In the genomic region with DNA sequence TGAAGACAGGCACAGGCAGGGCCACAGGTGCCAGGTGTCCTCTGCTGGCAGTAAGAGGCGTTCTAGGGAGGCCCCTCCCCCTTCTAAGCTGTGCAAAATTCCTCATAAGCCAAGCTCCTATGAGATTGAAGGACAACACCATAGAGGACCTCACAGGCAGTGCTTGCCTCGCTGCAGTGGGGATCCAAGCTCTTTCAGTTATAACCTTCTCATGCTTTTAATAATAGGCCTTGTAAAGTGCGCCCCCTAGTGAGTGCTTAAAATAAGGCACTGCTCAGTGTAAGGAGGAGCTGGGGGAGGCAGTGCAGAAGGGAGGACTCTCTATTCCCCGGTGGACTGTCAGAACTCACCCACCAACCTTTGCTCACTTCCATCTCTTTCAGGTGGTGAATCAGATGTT, we compare ENCODE assay signal across 8 mouse cellular contexts. TPM values are rescaled to one million over a fixed set of nuclear protein-coding genes. Genes with fewer than 3 reads are reported as not detected.
DNase-seq lines count a peak whose midpoint lies in the region.

No protein-coding gene starts in this region.

- intact Hi-C loops in heart, postnatal 25 days (cut with DNase I), result loop anchor here (2.0 to 10.0 kb wide), 5 partner anchors 34 to 256 kb away; a partner anchor contains a TSS
- intact Hi-C loops in left cerebral cortex, postnatal 36 days (cut with DNase I), result loop anchor here (5.0 kb wide), 1 partner anchor 33 kb away; no protein-coding TSS in a partner anchor

- no peaks in the 10 kb centered on the region for H3K36me3 ChIP-seq in midbrain, embryonic 10.5 days

- WGBS in midbrain, embryonic 10.5 days, result 17% methylated on average over 4 of the region's 4 CpGs

- H3K27ac ChIP-seq in midbrain, embryonic 10.5 days (replicated peaks), result peak overlapping the region; percentile 65

- no peaks in the 10 kb centered on the region for H3K9me3 ChIP-seq in midbrain, embryonic 10.5 days (replicated peaks)

- peak; percentile 97 for DNase-seq in heart, adult 11 months
- no peak for DNase-seq in heart, postnatal 25 days (ENCODE audit: low spot score)
- peak; percentile 73 to 83 for DNase-seq in cerebellum, postnatal 36 days
- DNase-seq in gastrocnemius, postnatal 10 days, result peak; percentile 79
- peak; percentile 72 for DNase-seq in kidney, adult 11 months
- DNase-seq in left cerebral cortex, postnatal 36 days (ENCODE audit: low spot score in 2 of 2), result peak; percentile 58 to 61
- DNase-seq in midbrain, embryonic 10.5 days (ENCODE audit: low spot score), result peak; percentile 75
- DNase-seq in right cerebral cortex, postnatal 36 days (ENCODE audit: low spot score in 2 of 2), result peak; percentile 48 to 52

- peaks cover 46% of the 10 kb centered on the region for H3K4me1 ChIP-seq in midbrain, embryonic 10.5 days

- 0 out of 2 replicates have a peak, but pooled peaks cover 4% of the 10 kb centered on the region for H3K27me3 ChIP-seq in midbrain, embryonic 10.5 days (ENCODE audit: low read depth, poor library complexity, severe bottlenecking)

- no peak overlapping the region for H3K4me3 ChIP-seq in midbrain, embryonic 10.5 days

RNA-seq across cellular contexts. Expression of a gene that starts 6.1 kb away (rescaled TPM):
- total RNA-seq in heart, postnatal 25 days (2021), result 10 to 100 TPM; 20.3 to 21.5 TPM
- total RNA-seq in gastrocnemius, postnatal 10 days (2021), result 1 to 10 TPM; 4.8 to 5.3 TPM
- total RNA-seq in left cerebral cortex, postnatal 36 days (2021), result 1 to 10 TPM; 2.0 to 2.7 TPM
- 1.1 and 2.0 TPM in 2 replicates for polyA plus RNA-seq in midbrain, embryonic 10.5 days (2016; fragmentation: Nextera tagmentation; extraction: Ambion mirVana)

RNA-seq across cellular contexts. Expression of a gene that starts 8.2 kb away (rescaled TPM):
- under 1 TPM; 0.14 to 0.23 TPM for total RNA-seq in heart, postnatal 25 days (2021)
- 1 to 10 TPM in 1 of 2 experiments, under 1 TPM in 1; 0.63 to 1.0 TPM for total RNA-seq in gastrocnemius, postnatal 10 days (2021)
- 1 to 10 TPM; 1.0 to 1.4 TPM for total RNA-seq in left cerebral cortex, postnatal 36 days (2021)
- 0.21 and 0.35 TPM in 2 replicates for polyA plus RNA-seq in midbrain, embryonic 10.5 days (2016; fragmentation: Nextera tagmentation; extraction: Ambion mirVana)

RNA-seq across cellular contexts. Expression of a gene that starts 12.2 kb away (rescaled TPM):
- not detected for total RNA-seq in heart, postnatal 25 days (2021)
- not detected for total RNA-seq in gastrocnemius, postnatal 10 days (2021)
- not detected for total RNA-seq in left cerebral cortex, postnatal 36 days (2021)
- polyA plus RNA-seq in midbrain, embryonic 10.5 days (2016; fragmentation: Nextera tagmentation; extraction: Ambion mirVana), result not detected in 2 replicates

RNA-seq across cellular contexts. Expression of a gene that starts 20.1 kb away (rescaled TPM):
- 100 to 1,000 TPM; 109 to 118 TPM for total RNA-seq in heart, postnatal 25 days (2021)
- total RNA-seq in gastrocnemius, postnatal 10 days (2021), result 10 to 100 TPM; 18.3 to 20.2 TPM
- total RNA-seq in left cerebral cortex, postnatal 36 days (2021), result 10 to 100 TPM in 1 of 2 experiments, 1 to 10 TPM in 1; 8.8 to 13.3 TPM
- 20.2 and 21.5 TPM in 2 replicates for polyA plus RNA-seq in midbrain, embryonic 10.5 days (2016; fragmentation: Nextera tagmentation; extraction: Ambion mirVana)

RNA-seq across cellular contexts. Expression of a gene that starts 20.1 kb away (rescaled TPM):
- total RNA-seq in heart, postnatal 25 days (2021), result 1 to 10 TPM; 2.0 to 2.2 TPM
- total RNA-seq in gastrocnemius, postnatal 10 days (2021), result under 1 TPM; 0.23 to 0.47 TPM
- total RNA-seq in left cerebral cortex, postnatal 36 days (2021), result 1 to 10 TPM; 1.2 to 1.8 TPM
- polyA plus RNA-seq in midbrain, embryonic 10.5 days (2016; fragmentation: Nextera tagmentation; extraction: Ambion mirVana), result 2.4 and 2.8 TPM in 2 replicates
